Mouse (Mus musculus): ENCODE measurements around the gene Iqcj. TPM values are rescaled to one million over a fixed set of nuclear protein-coding genes. Genes with fewer than 3 reads are reported as not detected.
"Not testable (repeated sequence)": the region's sequence is repeated elsewhere in the genome, so short reads cannot be mapped to it uniquely, and the experiment has no call there.

Iqcj gene
- polyA plus RNA-seq, 1 experiment: not detected

DNA sequence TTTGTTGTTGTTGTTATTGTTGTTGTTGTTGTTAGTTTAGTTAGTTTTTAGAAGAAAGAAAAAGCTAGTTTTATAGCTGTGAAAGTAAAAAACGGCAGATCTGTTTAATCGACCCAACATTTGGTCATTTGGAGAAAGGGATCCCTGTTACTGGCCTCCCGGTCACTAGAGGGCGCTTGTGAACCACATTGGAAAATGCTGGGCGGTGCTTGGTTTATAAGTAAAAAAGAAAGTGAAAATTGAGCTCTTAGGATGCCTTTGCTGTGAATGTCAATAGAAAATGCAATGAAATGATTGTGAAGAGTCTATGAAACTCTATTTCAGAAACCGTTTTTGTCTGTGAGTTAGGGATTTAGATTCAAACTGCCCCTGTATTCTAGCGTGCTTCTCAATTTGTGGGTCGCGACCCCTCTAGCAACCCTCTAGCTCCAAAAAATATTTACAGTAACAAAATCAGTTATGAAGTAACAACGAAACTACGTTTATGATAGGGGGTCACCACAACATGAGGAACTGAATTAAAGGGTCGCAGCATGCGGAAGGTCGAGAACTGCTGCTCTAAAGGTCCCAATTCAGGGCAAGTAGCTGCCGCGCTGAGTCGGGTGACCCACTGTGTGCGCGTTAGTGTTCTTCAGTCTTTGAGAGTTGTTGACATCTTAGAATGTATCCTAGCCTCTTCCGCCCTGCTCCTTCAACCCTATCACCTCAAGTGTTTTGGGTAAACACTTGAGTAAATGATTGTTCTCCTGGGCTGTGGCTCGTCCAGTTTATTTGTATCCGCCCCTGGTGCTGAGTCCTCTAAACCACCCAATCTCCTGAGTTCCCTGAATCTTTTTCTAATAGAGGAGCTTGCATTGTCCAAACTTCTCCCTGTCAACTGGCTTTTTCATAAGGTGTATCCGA lies 164.6 kb downstream of the Iqcj start:
- Histone ChIP-seq H3K4me3 (ENCODE audit: insufficient read depth, low read length) (peak overlapping the region; percentile 67), H3K27ac (ENCODE audit: insufficient read depth, low read depth, low read length) (no peak overlapping the region), H3K4me1 (ENCODE audit: control insufficient read depth, insufficient read depth, low read length) (no peaks in the 10 kb centered on the region)
- peak; percentile 59 for TF ChIP-seq CTCF (IDR thresholded peaks at IDR 0.05; ENCODE audit: low read depth, low read length)
- no peak for TF ChIP-seq POLR2A (IDR thresholded peaks at IDR 0.05; ENCODE audit: borderline replicate concordance, low read depth, low read length)

- Histone ChIP-seq H3K4me1 (ENCODE audit: control insufficient read depth, insufficient read depth, low read length) (no peaks in the 10 kb centered on the region), H3K4me3 (ENCODE audit: insufficient read depth, low read length) (no peak overlapping the region), H3K27ac (ENCODE audit: insufficient read depth, low read depth, low read length) (no peak overlapping the region)
- TF ChIP-seq CTCF (IDR thresholded peaks at IDR 0.05; ENCODE audit: low read depth, low read length) (no peak), POLR2A (IDR thresholded peaks at IDR 0.05; ENCODE audit: borderline replicate concordance, low read depth, low read length) (no peak)
Measured at GRCm38 (mm10) chr3:68059162-68059800, 167.3 kb downstream of the Iqcj start.

DNA sequence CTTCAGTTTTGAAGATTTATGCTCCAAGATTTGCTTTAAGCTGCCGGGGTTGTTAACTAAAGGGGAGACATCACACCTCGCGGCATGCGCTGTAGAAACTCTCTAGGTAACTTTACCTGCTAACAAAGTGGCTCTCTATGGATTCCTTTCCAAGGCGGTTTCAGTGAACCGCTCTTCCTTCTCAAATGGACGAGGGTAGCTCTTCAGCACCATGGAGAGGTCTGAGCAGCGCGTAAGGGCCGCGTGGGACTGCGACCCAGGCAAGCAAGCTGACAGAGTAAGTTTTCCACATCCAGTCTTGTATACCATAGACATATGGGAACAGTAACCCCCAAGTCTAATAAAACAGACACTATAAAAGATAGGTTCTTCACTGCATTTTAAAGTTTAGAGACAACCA lies 172.7 kb downstream of the Iqcj start, which contains the start of gene Schip1:
TSS of gene Schip1 (plus strand) at position 72 of the 400 bp plus-strand sequence.
- Histone ChIP-seq H3K4me1 (ENCODE audit: control insufficient read depth, insufficient read depth, low read length) (no peaks in the 10 kb centered on the region), H3K4me3 (ENCODE audit: insufficient read depth, low read length) (no peak within 1 kb of the TSS), H3K27ac (ENCODE audit: insufficient read depth, low read depth, low read length) (no peak within 1 kb of the TSS)
- TF ChIP-seq POLR2A (IDR thresholded peaks at IDR 0.05; ENCODE audit: borderline replicate concordance, low read depth, low read length) (no peak), CTCF (IDR thresholded peaks at IDR 0.05; ENCODE audit: low read depth, low read length) (no peak)

DNA sequence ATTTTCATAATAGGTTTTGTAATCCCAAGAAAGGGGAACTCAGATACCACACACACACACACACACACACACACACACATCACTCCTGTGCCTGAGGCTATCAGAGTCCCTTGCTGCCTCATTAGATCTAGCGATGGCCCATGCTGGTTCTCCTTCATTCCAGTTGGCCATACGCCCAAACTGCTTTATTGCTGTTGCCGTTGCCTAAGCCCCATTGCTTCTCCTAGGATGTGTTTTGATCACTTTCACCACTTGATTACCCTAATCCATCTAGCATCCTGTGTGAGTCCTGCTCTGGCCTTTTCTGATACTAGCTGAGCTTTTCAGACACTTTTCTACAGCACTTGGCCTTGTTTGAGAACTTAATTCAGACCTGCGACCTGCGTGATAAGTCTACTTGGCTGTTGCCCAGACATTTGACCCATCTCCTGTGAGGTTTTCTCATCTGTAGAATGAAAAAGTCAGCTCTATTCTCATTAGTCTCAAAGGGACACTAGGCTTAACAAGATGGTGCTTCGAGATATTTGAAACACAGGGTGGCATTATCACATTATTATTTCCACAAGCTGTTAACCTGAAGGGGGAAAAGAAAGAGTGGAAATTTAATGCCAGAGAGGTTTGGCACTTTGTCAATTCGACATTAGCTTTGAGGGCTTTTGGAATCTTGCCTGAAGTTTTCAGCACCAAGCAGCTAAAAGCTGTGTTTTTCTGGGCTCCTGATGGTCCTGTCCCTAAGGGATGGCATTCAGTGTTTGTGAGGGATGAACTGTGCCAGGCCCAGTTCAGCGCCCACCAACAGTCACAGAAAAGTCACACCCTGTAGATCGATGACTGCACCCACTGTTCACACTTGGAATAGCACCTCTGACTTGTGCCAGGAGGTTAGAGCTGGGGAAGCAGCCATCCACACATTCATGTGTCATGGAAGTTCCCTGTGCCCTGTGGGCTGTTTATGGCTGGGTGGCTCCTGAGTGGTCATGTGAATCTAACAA lies 179.7 kb downstream of the Iqcj start:
- TF ChIP-seq CTCF (IDR thresholded peaks at IDR 0.05; ENCODE audit: low read depth, low read length): no peak
- no peak for TF ChIP-seq POLR2A (IDR thresholded peaks at IDR 0.05; ENCODE audit: borderline replicate concordance, low read depth, low read length)
- Histone ChIP-seq H3K4me1 (ENCODE audit: control insufficient read depth, insufficient read depth, low read length) (no peaks in the 10 kb centered on the region), H3K27ac (ENCODE audit: insufficient read depth, low read depth, low read length) (no peak overlapping the region), H3K4me3 (ENCODE audit: insufficient read depth, low read length) (no peak overlapping the region)

- no peak overlapping the region for H3K4me3 ChIP-seq (ENCODE audit: insufficient read depth, low read length)
- no peaks in the 10 kb centered on the region for H3K4me1 ChIP-seq (ENCODE audit: control insufficient read depth, insufficient read depth, low read length)
- TF ChIP-seq CTCF (IDR thresholded peaks at IDR 0.05; ENCODE audit: low read depth, low read length): no peak
- no peak overlapping the region for H3K27ac ChIP-seq (ENCODE audit: insufficient read depth, low read depth, low read length)
Measured at GRCm38 (mm10) chr3:68077406-68077805, 185.4 kb downstream of the Iqcj start.

DNA sequence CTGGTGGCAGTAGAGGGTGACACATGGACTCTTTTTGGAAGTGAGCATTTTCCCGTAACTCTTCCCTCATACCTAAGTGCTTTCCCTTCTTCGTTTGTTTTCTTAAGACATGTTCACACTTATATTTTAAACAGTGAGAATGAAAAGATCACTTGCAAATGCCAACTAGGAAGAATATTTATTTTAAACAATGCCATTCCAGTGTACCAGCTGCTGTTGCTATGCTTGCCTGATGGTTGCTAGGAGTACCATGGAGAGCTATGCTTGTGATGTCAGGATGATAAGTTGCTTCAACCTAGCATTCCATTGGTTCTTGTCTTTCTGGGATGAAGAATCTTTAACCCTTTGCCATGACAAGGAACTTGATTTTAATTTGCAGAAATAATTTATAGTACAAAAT lies 193.0 kb downstream of the Iqcj start:
- Histone ChIP-seq H3K27ac (ENCODE audit: insufficient read depth, low read depth, low read length) (no peak overlapping the region), H3K4me3 (ENCODE audit: insufficient read depth, low read length) (no peak overlapping the region), H3K4me1 (ENCODE audit: control insufficient read depth, insufficient read depth, low read length) (no peaks in the 10 kb centered on the region)
- TF ChIP-seq CTCF (IDR thresholded peaks at IDR 0.05; ENCODE audit: low read depth, low read length) (no peak), POLR2A (IDR thresholded peaks at IDR 0.05; ENCODE audit: borderline replicate concordance, low read depth, low read length) (no peak)

GRCm38 (mm10) chr3:68092108-68092507 lies 200.1 kb downstream of the Iqcj start:
- no peak for TF ChIP-seq CTCF (IDR thresholded peaks at IDR 0.05; ENCODE audit: low read depth, low read length)
- H3K4me1 ChIP-seq (ENCODE audit: control insufficient read depth, insufficient read depth, low read length): no peaks in the 10 kb centered on the region
- no peak overlapping the region for H3K4me3 ChIP-seq (ENCODE audit: insufficient read depth, low read length)
- no peak overlapping the region for H3K27ac ChIP-seq (ENCODE audit: insufficient read depth, low read depth, low read length)

DNA sequence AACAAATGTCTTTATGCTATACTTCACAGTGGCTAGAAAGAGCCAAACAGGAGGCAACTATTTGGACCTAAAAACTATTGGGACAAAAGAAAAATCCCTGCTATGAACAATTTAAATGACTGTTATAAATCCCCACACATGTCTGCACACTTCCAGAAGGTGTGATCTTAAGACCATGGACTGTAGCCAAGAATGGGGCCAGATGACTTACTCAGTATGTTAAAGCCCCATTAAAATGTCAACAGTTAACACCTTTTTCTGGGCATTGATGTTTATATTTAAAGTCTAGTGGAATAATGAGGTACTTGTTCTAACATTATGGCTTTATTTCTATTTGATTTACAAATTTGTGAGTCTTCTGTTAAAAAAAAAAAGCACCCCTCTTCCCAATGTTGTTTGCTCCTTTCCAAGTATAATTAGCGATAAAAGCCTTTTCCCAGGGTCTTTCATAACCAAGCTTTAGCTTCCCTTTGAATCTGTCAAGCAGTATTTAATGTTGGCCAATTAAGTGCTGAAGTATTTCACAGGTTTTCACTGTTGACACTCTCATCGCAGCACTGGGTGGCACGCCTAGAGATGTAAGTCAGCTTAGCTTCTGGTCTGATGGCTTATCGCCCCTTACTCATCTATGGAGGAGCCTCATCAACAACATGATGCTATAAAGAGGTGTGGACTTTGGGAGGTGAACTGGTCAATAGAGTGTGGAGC lies 204.9 kb downstream of the Iqcj start:
- Histone ChIP-seq H3K27ac (ENCODE audit: insufficient read depth, low read depth, low read length) (no peak overlapping the region), H3K4me1 (ENCODE audit: control insufficient read depth, insufficient read depth, low read length) (no peaks in the 10 kb centered on the region), H3K4me3 (ENCODE audit: insufficient read depth, low read length) (no peak overlapping the region)
- TF ChIP-seq POLR2A (IDR thresholded peaks at IDR 0.05; ENCODE audit: borderline replicate concordance, low read depth, low read length): no peak
- TF ChIP-seq CTCF (IDR thresholded peaks at IDR 0.05; ENCODE audit: low read depth, low read length): no peak

DNA sequence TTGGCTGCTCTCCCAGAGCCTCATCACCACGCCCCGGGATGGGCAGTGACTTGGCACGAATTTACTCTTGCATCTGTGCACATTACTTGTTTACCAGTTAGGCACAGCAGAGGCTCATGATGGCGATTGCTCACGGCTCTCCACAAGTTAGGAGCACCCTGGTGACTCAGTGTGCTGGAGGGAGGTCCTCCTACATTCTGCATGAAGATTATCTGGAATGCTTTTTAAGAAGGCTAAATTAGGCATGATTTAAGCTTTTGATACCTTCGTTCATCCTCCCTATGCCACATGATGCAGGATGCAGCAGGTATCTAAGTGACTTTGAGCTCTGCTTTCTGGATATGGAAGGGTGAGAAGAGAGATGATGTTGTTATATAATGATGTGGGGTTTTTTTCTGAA lies 207.5 kb downstream of the Iqcj start:
- not testable (repeated sequence) for H3K4me1 ChIP-seq (ENCODE audit: control insufficient read depth, insufficient read depth, low read length); H3K27ac ChIP-seq (ENCODE audit: insufficient read depth, low read depth, low read length); H3K4me3 ChIP-seq (ENCODE audit: insufficient read depth, low read length)
